Mouse (Mus musculus): ENCODE measurements around the gene Cpne5. TPM values are rescaled to one million over a fixed set of nuclear protein-coding genes. Genes with fewer than 3 reads are reported as not detected.
"Not testable (repeated sequence)": the region's sequence is repeated elsewhere in the genome, so short reads cannot be mapped to it uniquely, and the experiment has no call there.

Gene Cpne5
- polyA plus RNA-seq (2012; rRNA removed) = 117 TPM in 2 replicates

- peak in 1 of 2 experiments; percentile 62 for DNase-seq (ENCODE audit: extremely low spot score in 1 of 2, low spot score in 1 of 2)
These were observed at the start of gene Cpne5 for GRCm38 (mm10) chr17:29237772-29238420. Gene Cpne5 (minus strand): TSS chr17:29238167.

DNA sequence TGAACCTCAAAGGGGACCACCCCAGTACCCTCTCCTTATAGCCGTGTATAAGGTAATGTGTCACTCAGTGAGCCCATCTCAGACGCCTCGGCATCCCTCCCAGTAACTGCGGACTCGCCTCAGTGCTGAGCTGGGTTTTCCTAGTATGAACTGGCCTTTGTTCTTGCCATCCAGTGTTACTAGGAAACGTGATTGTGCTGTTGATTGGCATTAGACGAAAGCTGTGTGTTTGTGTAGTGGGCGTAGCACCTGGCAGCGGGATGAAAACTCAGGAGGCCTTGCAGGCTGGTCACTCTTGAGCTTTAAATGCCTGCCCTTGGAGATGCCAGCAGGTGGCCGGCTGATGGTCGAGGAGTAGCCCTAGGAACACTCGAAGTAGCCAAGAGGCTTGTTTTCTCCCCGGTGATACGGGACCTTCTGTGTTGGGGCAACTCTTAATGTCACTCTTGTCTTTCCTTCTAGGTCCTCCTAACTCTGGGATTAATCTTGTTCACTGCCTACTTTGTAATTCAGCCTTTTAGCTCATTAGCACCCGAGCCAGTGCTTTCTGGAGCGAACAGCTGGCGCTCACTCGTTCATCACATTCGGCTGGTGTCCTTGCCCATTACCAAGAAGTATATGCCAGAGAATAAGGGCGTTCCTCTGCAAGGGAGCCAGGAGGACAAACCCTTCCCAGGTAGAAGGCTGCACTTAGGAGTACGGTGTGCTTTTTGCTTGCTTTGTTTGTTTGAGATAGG lies 44.4 kb upstream of the Cpne5 start:
- DNase-seq (ENCODE audit: extremely low spot score in 1 of 2, low spot score in 1 of 2) = no peak

DNA sequence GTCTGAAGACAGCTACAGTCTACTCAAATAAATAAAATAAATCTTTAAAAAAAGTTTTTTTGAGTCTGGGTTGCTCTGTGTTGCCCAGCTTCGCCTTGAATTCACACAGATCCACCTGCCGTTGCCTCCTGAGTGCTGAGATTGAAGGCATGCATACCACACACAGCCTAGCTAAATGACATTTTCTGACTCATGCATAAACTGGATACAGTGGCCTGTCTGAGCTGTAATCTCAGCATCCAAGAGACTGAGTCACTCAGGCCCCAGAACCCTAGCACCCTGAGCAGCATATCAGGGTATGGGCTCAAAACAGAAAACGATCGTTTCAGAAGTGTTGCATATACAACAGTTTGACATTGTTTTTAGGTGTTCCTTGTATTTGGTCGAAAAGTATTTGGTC lies 43.6 kb upstream of the Cpne5 start:
- DNase-seq (ENCODE audit: extremely low spot score in 1 of 2, low spot score in 1 of 2) = no peak

DNA sequence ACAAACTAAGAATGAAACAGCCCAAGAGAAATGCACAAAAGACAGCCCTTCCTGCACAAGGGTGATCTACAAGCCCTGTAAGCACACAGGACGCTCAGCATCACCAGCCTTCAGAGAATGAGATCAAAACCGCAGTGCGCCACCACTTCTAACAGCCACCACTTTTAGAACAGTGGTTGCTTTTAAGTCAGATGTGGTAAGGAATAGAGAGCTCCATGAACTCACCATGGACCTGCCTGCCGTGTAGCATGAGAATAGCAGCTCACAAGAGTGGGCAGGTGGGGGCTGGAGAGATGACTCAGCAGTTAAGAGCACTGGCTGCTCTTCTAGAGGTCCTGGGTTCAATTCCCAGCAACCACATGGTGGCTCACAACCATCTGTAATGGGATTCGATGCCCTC lies 42.5 kb upstream of the Cpne5 start:
- DNase-seq (ENCODE audit: extremely low spot score in 1 of 2, low spot score in 1 of 2) = no peak

GRCm38 (mm10) chr17:29273889-29274288 lies 35.9 kb upstream of the Cpne5 start:
- DNase-seq (ENCODE audit: extremely low spot score in 1 of 2, low spot score in 1 of 2) = no peak

- DNase-seq (ENCODE audit: extremely low spot score in 1 of 2, low spot score in 1 of 2) = no peak
These were observed 35.2 kb upstream of the Cpne5 start for GRCm38 (mm10) chr17:29273156-29273555.

DNA sequence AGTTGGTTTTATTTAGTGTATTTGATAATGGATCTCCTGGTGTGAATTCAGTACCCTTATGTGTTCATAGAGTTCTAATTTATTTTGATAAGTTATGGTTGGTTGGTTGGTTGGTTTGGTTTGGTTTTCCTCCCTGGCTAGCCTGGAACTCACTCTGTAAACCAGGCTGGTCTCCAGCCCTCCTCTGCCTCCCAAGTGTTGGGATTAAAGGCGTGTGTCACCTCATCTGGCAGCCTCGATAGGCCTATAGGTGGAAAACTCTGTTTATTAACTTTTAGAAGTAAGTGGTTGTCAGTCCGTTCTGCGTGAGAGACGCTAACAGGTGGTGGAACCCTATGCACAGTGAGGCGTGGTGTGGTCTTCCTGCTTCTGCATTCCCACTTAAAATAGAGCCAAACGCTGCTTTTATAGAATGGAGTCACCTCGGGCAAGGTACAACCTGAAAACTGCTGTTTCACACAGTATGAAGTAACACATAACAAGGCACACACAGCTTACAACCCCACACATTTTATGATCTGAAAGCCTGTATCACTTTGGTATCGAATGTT lies 32.3 kb upstream of the Cpne5 start:
- DNase-seq (ENCODE audit: extremely low spot score in 1 of 2, low spot score in 1 of 2) = no peak

GRCm38 (mm10) chr17:29269349-29269706 lies 31.4 kb upstream of the Cpne5 start:
- no peak for DNase-seq (ENCODE audit: extremely low spot score in 1 of 2, low spot score in 1 of 2)

- DNase-seq (ENCODE audit: extremely low spot score in 1 of 2, low spot score in 1 of 2) = peak; percentile 94 to 97
These were observed 30.8 kb upstream of the Cpne5 start, which contains the start of gene BC004004 for GRCm38 (mm10) chr17:29268682-29269348. Gene BC004004 (plus strand): TSS chr17:29268788.

- DNase-seq (ENCODE audit: extremely low spot score in 1 of 2, low spot score in 1 of 2) = no peak
These were observed 30.1 kb upstream of the Cpne5 start for GRCm38 (mm10) chr17:29267931-29268681.

DNA sequence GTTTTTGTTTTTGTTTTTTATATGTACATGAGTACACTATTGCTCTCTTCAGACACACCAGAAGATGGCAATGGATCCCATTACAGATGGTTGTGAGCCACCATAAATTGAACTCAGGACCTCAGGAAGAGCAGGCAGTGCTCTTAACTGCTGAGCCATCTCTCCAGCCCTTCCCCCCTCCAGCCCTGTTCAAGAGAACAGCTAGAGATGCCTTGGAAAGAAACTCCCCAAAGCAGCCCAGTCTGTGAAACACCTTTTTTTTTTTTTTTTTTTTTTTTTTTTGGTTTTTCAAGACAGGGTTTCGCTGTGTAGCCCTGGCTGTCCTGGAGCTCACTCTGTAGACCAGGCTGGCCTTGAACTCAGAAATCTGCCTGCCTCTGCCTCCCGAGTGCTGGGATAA lies 29.1 kb upstream of the Cpne5 start:
- not testable (repeated sequence) for DNase-seq (ENCODE audit: extremely low spot score in 1 of 2, low spot score in 1 of 2)

GRCm38 (mm10) chr17:29264760-29265159 lies 26.8 kb upstream of the Cpne5 start:
- DNase-seq (ENCODE audit: extremely low spot score in 1 of 2, low spot score in 1 of 2) = no peak

DNA sequence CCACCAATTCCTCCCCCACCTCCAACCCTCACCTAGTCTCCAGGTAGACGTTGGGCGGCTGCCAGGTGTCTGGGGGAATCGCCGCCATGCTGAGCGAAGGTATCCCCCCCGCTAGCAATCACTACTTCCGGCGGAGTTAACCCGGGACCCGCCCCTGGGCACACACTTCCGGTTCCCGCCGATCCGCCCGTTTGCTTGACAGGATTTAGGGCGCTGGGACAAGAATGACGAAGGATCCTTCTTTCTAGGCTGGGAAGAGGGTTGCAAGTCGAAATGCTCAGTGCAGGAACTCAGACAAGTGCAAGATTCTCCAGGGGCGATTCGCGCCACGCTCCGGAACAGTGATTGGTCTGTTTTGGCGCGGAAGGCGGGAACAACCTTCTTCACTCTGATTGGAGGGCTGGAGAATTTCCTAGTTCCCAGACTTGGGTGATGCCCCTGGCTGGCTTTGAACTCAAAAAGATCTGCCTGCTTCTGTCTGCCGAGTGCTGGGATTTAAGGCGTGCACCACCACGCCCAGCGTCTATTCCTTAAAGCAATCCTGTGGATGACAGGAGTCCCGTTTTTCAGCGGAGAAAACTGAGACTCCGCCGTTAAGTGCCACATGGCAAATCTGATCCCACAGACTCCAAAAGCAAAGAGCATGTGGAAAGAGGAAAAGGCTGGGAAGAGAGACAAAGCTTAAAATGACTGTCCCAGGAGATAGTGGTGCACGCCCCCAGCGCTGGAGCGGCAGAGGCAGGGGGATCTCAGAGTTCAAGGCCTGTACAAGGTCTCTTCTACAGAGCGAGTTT lies 26.1 kb upstream of the Cpne5 start, which contains the start of gene Ppil1:
Ppil1 (minus strand) TSS at position 347 of the 794 bp plus-strand sequence.
- DNase-seq (ENCODE audit: extremely low spot score in 1 of 2, low spot score in 1 of 2) = peak; percentile 38 to 80

- no peak for DNase-seq (ENCODE audit: extremely low spot score in 1 of 2, low spot score in 1 of 2)
These were observed 25.4 kb upstream of the Cpne5 start for GRCm38 (mm10) chr17:29263417-29263816.

DNA sequence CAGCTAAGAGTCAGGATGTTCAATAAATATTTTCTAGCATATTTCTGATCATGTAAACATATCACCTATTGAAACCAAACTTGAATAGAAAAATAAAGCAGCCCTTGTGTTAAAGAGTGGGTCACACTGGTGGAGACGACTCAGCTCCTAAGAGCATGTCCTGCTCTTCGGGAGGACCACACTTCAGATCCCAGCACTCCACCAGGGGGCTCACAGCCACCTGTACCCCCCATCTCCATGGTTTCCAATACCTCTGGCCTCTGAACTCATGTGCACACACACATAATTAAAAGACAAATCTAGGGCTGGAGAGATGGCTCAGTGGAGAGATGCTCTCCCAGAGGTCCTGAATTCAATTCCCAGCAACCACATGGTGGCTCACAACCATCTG lies 24.3 kb upstream of the Cpne5 start:
- DNase-seq (ENCODE audit: extremely low spot score in 1 of 2, low spot score in 1 of 2) = no peak

- no peak for DNase-seq (ENCODE audit: extremely low spot score in 1 of 2, low spot score in 1 of 2)
These were observed 23.8 kb upstream of the Cpne5 start for GRCm38 (mm10) chr17:29261603-29262258.

GRCm38 (mm10) chr17:29260501-29260900 lies 22.5 kb upstream of the Cpne5 start:
- DNase-seq (ENCODE audit: extremely low spot score in 1 of 2, low spot score in 1 of 2) = no peak

DNA sequence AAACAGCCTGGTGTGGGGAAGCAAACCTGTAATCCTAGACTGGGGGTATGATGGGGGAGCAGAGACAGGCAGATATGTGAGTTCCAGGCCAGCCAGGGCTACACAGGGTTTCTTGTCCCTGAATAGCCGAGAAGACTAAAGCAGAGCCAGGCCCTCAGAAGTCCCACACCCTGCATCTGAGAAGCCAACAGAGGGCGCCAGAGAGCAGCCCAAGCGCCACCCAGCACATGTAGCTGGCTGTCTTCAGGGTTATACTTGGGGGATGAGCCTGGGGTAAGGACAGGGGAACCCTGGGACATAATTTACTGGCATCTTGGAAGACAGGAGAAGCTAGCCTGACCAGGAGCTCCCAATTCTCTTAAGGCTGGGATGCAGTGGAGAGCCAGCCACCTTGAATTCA lies 21.5 kb upstream of the Cpne5 start:
- DNase-seq (ENCODE audit: extremely low spot score in 1 of 2, low spot score in 1 of 2) = peak in 1 of 2 experiments; percentile 85

DNA sequence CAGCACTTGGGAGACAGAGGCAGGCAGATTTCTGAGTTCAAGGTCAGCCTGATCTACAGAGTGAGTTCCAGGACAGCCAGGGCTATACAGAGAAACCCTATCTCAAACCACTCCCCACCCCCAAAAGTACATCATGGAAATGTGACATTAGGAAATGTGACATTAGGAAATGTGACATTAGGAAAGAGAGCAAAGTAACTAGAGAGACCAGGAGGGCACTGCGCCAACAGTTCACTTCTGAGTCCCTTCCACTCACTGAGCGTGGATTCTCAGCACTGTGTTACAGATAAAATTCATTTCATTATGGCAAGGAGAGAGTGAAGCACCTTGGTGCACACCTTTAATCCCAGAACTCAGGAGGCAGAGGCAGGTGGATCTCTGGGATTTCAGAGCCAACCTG lies 21.0 kb upstream of the Cpne5 start:
- DNase-seq (ENCODE audit: extremely low spot score in 1 of 2, low spot score in 1 of 2) = no peak
